Mouse (Mus musculus): ENCODE data around the gene Cope. TPM values are rescaled to one million over a fixed set of nuclear protein-coding genes. Genes with fewer than 3 reads are reported as not detected.
A peak's percentile ranks its signal among the peaks of the same experiment; 100 is the strongest.

The Cope gene
- total RNA-seq, 2 experiments from 2014 or later = 145 to 159 TPM

DNA sequence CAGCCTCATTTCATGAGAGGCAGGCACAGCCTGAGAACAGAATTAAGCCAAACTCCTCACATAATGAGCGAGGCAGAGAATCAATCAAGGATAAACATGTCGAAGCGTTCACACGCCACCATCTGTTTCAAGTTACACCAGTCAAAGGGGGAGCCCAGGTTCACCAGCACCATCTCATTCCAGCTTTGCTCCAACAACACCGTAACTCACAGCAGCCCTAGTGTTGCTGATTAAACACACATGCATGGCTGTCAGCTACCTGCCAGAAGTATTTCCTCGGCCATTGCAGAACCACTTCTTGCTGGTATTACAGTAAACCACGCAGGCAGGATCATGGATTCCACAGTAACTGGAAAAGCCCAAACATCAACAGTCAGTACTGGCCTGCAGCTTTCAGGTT lies 40.8 kb downstream of the Cope start:
- intact Hi-C loops (cut with DNase I) = no loop called here
- DNase-seq (ENCODE audit: low spot score) = no peak

DNA sequence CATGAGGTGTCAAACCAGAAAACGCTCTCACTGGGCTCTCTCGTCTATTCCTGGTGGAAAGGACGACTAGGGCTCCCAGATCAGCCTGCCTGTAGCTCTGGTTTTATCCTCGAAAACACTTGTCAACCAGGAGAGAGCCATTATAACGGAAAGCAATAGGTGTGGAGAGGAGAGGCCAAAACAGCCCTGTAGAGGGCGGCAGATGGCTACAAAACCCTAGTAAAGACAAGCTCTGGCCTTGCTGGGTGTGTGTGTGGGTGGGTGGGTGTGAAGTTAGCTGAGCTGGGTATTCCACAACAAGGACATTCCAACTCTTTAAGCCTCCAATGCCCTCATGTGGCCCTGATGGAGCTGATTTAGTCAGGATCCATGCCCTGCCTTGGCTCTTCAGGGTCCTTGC lies 41.4 kb downstream of the Cope start:
- intact Hi-C loops (cut with DNase I) = no loop called here
- no peak for DNase-seq (ENCODE audit: low spot score)

DNA sequence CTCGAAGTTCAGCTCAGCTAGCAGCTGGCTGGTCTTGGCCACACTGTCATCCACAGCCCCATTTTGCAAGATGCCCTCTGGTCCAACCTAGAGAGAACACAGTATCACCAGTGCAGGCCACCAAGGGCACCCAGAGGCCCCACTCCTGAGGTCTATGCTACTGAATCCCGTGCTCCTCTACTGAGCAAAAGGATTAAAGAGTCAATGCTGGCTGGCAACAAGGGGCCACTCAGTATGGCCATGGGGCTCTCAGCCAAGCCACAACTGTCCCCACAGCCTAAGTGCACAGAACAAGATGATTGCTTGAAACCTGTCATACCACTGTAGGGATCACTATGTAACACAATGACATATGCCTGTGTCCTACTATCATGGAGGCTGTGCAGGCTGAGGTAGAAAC lies 42.0 kb downstream of the Cope start:
- DNase-seq (ENCODE audit: low spot score) = no peak
- intact Hi-C loops (cut with DNase I) = no loop called here

DNA sequence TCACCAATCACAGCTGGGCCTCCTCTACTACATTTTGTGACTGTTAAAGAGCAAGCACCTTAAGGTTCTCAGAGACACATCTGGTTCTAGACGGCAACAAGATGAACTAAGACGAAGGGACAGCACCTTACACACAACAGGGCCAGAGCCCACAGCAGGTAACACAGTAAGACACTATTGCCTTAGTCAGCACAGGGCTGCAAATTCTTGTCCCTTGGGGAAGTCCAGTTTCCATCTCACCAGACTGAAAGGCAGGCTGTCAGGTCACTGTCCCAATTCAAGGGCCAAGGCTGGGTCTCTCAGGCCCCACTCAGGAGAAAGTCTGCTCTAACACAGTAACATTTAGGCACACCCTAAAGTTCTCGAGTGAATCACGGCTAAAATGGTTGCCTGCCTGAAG lies 45.1 kb downstream of the Cope start:
- no peak for DNase-seq (ENCODE audit: low spot score)
- intact Hi-C loops (cut with DNase I) = no loop called here

DNA sequence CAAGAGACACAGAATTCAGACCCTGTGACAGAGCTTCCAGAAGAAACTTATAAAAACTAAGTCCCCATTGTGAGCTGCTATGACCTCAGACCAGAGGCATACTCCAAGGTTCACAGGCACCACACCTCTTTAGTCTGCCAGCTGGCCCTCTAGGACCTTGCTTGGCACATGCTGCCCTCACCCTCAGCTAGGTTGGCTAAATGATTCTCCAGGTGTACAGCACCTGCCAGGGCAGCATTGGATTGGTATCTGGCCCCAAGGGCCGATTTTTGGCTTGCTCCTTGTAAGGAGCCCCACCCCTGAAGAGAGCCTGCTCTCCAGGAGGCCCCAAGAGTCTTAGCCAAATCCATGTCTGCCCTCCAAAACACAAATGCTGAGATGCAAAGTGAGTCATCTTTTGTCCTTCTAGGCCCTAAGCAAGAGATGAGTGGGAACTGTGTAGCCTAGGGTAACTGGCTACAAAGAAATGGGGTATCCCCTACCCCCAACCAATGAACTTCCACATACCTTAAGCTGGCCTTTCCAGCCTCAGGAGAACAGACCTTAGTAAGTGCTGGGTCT lies 45.6 kb downstream of the Cope start:
- no peak for DNase-seq (ENCODE audit: low spot score)
- intact Hi-C loops (cut with DNase I) = no loop called here

DNA sequence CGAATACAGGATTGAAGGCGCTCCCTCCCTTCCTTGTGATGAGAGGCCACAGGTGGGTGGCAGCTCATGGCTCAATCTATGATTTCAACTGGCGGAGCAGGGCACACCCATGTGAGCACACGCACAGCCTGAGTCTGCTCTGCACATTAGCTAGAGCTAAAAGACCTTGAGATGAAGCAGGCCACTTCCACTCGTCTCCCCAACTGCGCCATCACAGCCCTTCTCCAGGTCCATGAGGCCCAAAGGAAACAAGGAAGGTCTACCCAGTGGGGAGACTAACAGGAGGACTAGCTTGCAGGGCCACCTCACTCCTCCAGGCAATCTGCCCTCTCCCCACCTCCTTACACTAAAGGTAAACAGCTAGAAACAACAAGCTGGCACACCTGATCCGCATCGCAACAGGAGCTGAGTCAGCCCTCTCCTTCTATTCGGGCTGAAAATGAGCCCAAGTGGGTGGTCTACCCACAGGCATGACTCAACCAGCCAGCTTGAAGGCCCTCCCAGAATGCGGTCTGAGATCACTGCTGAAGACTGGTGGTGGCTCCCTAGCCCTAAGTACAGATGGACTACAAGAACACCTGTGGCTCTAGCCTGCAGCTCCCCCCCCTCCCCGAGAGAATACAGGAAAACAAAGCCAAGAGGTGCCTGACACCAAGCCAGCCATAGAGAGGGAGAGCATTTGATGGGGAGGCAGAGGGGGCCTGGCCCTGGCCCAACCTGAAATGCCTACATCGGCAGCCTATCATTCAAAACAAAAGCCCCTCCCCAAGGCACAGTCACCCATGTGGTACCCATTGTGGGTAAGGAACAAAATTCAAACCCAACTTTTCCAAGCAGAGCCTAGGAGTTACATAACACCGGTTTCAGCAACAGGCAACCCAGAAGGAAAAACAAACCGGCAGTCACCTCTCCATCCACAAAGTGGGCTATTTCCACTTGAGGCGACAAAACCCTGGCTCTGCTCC lies 49.0 kb downstream of the Cope start:
- no peak for DNase-seq (ENCODE audit: low spot score)
- intact Hi-C loops (cut with DNase I) = no loop called here

DNA sequence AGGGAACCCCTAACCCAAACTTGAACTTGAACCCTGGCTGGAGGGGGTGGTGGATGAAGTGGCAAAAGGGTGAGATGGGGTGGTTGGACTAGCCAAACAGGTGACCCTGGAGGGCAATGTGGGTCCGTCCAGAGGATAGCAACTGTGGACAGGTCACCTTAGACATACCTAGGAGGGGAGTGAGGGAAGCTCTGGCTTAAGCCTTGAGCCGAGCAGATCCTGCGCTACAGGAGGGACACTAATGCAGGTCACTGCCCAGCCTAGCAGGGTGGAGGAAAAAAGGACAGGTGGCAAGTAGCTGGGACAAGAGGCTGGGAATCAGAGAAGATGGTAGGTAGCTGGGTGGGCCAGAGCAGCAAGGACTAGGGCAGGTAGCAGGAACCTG lies 49.7 kb downstream of the Cope start:
- no peak for DNase-seq (ENCODE audit: low spot score)
- intact Hi-C loops (cut with DNase I) = no loop called here

DNA sequence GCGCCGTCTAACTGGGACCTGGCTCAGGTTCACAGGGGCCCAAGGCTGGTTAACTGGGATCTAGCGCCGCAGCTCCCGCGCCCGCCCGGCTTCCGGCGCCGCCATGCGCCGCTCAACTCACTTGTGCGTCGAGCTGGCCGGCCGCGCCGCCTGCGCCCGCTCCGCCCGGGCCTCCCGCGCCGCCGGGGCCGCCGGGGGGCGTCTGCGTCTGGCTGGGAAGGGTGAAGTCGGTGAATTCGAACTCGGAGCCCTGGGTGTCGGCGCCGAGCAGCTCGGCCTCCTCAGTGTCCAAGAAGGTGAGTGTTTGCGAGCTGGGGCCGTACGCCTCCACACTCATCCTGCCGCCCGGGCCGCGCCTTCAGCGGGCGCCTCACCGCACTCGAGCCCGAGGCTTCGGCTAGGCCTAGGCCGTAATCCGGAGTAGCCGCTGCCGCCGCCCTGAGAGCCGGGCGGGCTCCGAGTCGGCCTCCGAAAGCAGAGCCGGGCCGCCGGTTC lies 50.4 kb downstream of the Cope start:
- intact Hi-C loops (cut with DNase I) = no loop called here
- DNase-seq (ENCODE audit: low spot score) = no peak

DNA sequence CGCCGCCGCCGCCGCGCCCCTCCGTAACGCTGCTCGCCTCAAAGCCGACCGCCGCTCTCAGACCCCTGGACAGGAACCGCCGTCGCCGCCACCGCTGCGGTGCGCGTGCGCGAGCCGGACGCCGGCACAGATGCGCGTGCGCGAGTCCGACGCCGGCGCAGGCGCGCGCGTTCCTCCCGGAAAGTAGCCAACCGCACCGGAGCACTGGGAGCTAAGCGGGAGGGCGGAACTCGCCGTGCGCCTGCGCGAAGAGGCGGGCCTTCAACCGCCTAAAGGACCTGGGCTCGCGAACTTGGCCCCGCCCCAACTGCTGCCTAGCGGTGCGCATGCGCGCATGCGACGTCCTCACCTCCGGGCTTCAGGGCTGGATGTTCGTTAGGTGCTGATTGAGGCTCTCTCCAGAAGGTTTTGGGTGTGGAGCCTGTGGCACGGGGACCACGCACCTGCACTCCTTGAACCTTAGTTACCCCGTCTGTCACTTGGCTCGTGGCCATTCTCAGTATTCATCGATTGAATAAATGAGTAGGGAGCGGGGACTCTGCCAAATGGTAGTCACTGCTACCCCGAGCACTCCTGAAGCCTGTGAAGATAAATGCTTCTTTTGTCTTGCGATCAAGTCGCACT lies 51.0 kb downstream of the Cope start, which contains the start of gene Upf1:
Upf1 (minus strand) TSS at position 85 of the 624 bp plus-strand sequence.
- intact Hi-C loops (cut with DNase I) = no loop called here
- DNase-seq (ENCODE audit: low spot score) = peak; percentile 98

DNA sequence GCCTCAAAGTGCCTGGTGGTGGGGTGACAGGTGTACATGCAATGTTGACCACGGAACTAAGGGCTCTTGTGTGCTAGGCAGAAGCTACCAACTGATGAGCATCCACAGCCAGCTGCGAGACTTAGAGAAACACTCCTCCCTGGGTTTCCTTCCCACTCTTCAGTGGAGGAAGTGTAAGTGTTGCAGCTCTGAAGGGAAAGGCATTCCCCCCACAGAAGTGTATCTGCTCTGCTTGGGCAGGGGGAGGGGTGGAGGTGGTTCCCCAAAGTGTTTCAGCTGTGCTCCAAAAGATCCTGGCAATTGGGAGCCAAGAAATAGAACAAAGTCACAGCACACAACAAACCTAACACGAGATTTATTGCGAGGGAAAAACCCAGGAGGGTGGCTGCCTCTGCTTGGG lies 51.7 kb downstream of the Cope start:
- DNase-seq (ENCODE audit: low spot score) = no peak
- intact Hi-C loops (cut with DNase I) = no loop called here

DNA sequence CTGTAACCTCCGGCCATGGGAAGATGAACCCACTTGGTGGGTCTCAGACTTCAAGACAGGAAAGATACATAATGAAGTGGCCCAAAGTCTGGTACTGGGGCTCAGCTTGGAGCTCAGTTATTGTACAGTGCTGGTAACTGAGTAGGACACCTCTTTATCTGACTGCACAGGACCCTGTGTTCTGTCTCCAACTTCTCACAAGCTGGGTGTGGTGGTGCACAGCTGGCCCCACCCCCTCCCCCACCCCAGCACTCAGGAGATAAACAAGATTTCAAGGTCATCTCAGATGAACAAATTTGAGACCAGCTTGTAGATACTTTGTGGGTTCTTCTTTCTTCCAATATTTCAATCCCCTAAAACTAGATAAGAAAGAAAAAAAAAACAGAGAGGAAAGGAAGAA lies 53.8 kb downstream of the Cope start:
- intact Hi-C loops (cut with DNase I) = no loop called here
- no peak for DNase-seq (ENCODE audit: low spot score)

DNA sequence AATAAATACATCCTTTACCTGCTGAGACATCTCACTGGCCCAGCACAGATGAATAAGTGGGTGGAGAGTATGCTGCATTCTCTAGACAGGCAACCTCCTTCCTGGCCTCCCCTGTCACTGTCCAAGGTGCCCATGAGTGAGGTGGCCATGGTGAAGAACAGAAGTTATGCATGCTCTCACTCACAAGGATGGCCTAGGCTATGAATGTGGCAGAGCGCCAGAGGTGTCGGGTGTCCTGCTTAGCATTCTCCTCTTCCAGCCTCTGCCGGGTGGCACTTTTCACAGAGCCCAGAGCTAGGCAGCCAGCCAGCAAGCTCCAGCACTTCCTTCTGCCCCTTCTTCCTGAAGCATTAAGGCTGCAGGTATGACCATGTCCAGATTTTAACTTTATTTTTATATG lies 57.1 kb downstream of the Cope start:
- no peak for DNase-seq (ENCODE audit: low spot score)
- intact Hi-C loops (cut with DNase I) = no loop called here

DNA sequence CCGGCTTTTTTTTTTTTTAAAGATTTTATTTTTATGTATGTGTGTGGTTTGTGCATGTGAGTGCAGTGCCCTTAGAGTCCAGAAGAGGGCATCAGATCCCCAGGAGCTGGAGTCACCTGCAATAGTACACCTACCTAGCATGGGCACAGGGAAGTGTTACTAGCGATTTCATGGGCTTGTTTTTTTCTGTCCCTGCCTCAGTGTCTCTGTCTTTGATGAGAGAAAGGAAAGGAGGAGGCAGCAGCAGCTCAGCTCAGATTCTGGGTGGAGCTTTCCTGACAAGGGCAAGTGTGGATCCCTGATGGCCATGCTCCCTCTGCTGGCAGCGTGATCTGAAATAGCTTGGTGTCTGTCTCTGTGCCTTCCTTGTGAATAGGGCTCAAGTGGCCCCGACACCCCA lies 58.5 kb downstream of the Cope start:
- intact Hi-C loops (cut with DNase I) = no loop called here
- no peak for DNase-seq (ENCODE audit: low spot score)

DNA sequence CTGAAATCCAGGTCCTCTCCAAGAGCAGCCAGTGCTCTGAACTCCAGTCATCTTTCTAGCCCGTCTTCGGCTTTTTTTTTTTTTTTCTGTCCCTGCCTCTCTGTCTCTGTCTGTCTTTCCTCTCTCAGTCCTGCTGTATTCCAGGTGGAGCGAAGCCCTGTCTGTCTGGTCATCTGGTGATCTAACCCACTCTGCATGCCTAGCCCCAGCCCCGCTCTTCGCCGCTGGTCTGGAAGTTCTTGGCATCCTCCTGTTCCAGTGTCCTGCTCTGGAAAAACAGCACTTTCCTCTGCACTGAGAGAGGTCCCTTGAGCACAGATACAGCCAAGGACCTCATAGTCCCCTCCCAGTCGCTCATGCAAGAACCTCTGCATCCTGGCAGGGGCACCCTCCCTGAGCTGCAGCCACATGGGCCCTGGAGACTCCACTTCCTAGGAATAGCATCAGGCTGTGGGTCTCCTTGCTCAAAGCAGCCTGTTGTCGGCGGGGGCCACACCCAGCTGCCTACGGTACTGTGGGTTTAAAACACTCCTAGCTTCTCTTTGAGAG lies 59.2 kb downstream of the Cope start:
- intact Hi-C loops (cut with DNase I) = no loop called here
- no peak for DNase-seq (ENCODE audit: low spot score)

Other genes with a start within 250 kb of the Cope start
- gene Tm6sf2, start 229.6 kb upstream of the Cope start, total RNA-seq (2021) = 1 to 10 TPM; 1.1 to 1.3 TPM
- not detected for gene Hapln4, start 219.1 kb upstream of the Cope start, total RNA-seq (2021)
- under 1 TPM in 1 of 2 experiments, not detected in 1; 0.03 TPM for gene Ncan, start 181.6 kb upstream of the Cope start, total RNA-seq (2021)
- gene Nr2c2ap, start 171.2 kb upstream of the Cope start, total RNA-seq (2021) = 1 to 10 TPM; 5.4 to 7.6 TPM
- gene Rfxank, start 163.4 kb upstream of the Cope start, total RNA-seq (2021) = 10 to 100 TPM; 20.9 to 21.5 TPM
- gene Borcs8, start 163.0 kb upstream of the Cope start, total RNA-seq (2021) = 10 to 100 TPM; 21.2 to 25.5 TPM
- gene Mef2b, start 162.8 kb upstream of the Cope start, total RNA-seq (2021) = under 1 TPM in 1 of 2 experiments, not detected in 1; 0.31 TPM
- 10 to 100 TPM; 93.0 to 98.1 TPM for gene Tmem161a, start 130.2 kb upstream of the Cope start, total RNA-seq (2021)
- 10 to 100 TPM; 48.1 to 48.4 TPM for gene Slc25a42, start 90.2 kb upstream of the Cope start, total RNA-seq (2021)
- 10 to 100 TPM; 38.9 to 41.5 TPM for gene Sugp2, start 68.3 kb upstream of the Cope start, total RNA-seq (2021)
- gene Armc6, start 68.1 kb upstream of the Cope start, total RNA-seq (2021) = 1 to 10 TPM; 7.6 to 8.0 TPM
- 10 to 100 TPM; 12.0 to 12.3 TPM for gene Homer3, start 19.7 kb upstream of the Cope start, total RNA-seq (2021)
- 10 to 100 TPM; 24.7 to 33.8 TPM for gene Ddx49, start within 50 bp of the Cope start, total RNA-seq (2021)
- under 1 TPM; 0.31 to 0.39 TPM for gene Cers1, start 13.3 kb downstream of the Cope start, total RNA-seq (2021)
- under 1 TPM in 1 of 2 experiments, not detected in 1; 0.21 TPM for gene Gdf1, start 27.3 kb downstream of the Cope start, total RNA-seq (2021)
- gene Upf1, start 50.8 kb downstream of the Cope start, total RNA-seq (2021) = 10 to 100 TPM; 43.2 to 46.3 TPM
- 1 to 10 TPM; 6.1 to 7.0 TPM for gene Comp, start 71.0 kb downstream of the Cope start, total RNA-seq (2021)
- 10 to 100 TPM; 10.3 to 10.6 TPM for gene Crtc1, start 137.1 kb downstream of the Cope start, total RNA-seq (2021)
- 1 to 10 TPM; 7.6 to 7.7 TPM for gene Klhl26, start 174.4 kb downstream of the Cope start, total RNA-seq (2021)
- gene Tmem59l, start 184.8 kb downstream of the Cope start, total RNA-seq (2021) = not detected
- under 1 TPM; 0.34 to 0.81 TPM for gene Crlf1, start 190.6 kb downstream of the Cope start, total RNA-seq (2021)
- 100 to 1,000 TPM; 102 TPM for gene Rex1bd, start 204.2 kb downstream of the Cope start, total RNA-seq (2021)
- 1,000 to 10,000 TPM; 1,533 to 1,573 TPM for gene Uba52, start 208.3 kb downstream of the Cope start, total RNA-seq (2021)
- gene Fkbp8, start 225.2 kb downstream of the Cope start, total RNA-seq (2021) = 100 to 1,000 TPM; 130 to 135 TPM
- 10 to 100 TPM; 73.6 to 76.6 TPM for gene Kxd1, start 225.4 kb downstream of the Cope start, total RNA-seq (2021)
- gene Ell, start 236.9 kb downstream of the Cope start, total RNA-seq (2021) = 10 to 100 TPM; 11.7 to 13.3 TPM